Mouse (Mus musculus) C2C12 (cell line): Measurements from ENCODE around the gene Frmd3.

ENCODE experiments used
- CEBPB ChIP-seq: IDR thresholded peaks from one replicate; pipeline ENCODE4 v1.6.1; 2011; ENCODE audit warnings: low read depth, mild to moderate bottlenecking, control low read depth, moderate library complexity
- CTCF ChIP-seq: IDR thresholded peaks from one replicate; pipeline ENCODE4 v1.5.1; 2011; ENCODE audit not compliant: control insufficient read depth, insufficient read depth, insufficient read length
- FOSL1 ChIP-seq: IDR thresholded peaks from one replicate; pipeline ENCODE4 v1.8.0; 2011; ENCODE audit warnings: mild to moderate bottlenecking, low read length; ENCODE audit not compliant: poor library complexity, insufficient read depth, severe bottlenecking
- MYOG ChIP-seq: IDR thresholded peaks from one replicate; pipeline ENCODE4 v1.6.1; 2011; ENCODE audit not compliant: control insufficient read depth, insufficient read length; ENCODE audit errors: extremely low read depth
- USF1 ChIP-seq: IDR thresholded peaks from one replicate; pipeline ENCODE4 v1.6.1; 2011; ENCODE audit warnings: low read depth, mild to moderate bottlenecking, control low read depth, moderate library complexity

DNA sequence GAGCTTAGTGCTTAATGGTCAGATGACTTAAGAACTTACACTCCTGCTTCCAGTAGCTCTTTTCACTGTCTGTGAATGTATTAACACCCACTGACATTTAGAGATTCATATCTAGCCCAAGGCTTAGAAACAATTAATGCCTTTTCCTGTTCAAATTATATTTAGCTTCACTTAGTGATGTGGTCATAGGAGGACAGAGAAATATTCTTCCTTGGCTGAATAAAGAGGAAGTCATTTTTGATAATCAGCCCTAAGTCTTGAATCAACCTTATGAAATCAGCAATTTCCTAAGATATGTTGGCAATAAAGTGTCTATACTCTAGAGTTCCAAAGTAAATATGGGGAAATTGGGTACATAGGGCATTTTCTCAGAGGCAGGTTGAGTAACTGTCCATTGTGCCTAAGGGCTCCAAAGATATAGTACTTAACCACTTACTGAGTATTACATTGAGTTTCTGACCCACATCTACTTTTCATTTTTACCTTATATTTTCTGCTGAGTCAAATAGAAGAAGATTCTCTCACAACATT lies 188.1 kb downstream of the Frmd3 start:
- TF ChIP-seq CTCF = no peak
- no peak for TF ChIP-seq FOSL1
- no peak for TF ChIP-seq USF1
- no peak for TF ChIP-seq CEBPB
- no peak for TF ChIP-seq MYOG
